Mouse (Mus musculus) E14TG2a.4 (cell line): ENCODE data around the gene Iscu.

Experiments used
- CTCF ChIP-seq: conservative IDR thresholded peaks from 2 replicates; pipeline ENCODE4 v1.5.1; 2014; ENCODE audit warnings: low read length
- NANOG ChIP-seq: IDR thresholded peaks from 2 replicates; pipeline ENCODE4 v1.6.1; 2014; ENCODE audit warnings: borderline replicate concordance, low read length, mixed read lengths
- POU5F1 ChIP-seq: IDR thresholded peaks from 2 replicates; pipeline ENCODE4 v1.6.1; 2014; ENCODE audit warnings: low read length, borderline replicate concordance

- TF ChIP-seq CTCF (no peak), NANOG (no peak), POU5F1 (no peak)
Measured at GRCm38 (mm10) chr5:113825558-113825957, 53.0 kb downstream of the Iscu start.
